9 mouse cellular contexts compared by ENCODE assay signal in genomic region chr17:36314511-36314910, GRCm38 (mm10). TPM values are rescaled to one million over a fixed set of nuclear protein-coding genes. Genes with fewer than 3 reads are reported as not detected.
DNase-seq lines count a peak whose midpoint lies in the region; ATAC-seq and TF ChIP-seq lines count a peak whose summit lies in the region.
"Had no signal": no experiment of that assay in that cellular context is flagged by ENCODE, and none has a peak within 500 bp of the region (broad histone marks: within the 10 kb centered on the region; RNA-seq: fewer than 3 reads in every experiment).

No protein-coding gene starts in this region.

- WGBS in kidney, adult 2 months = 8% methylated on average over 9 of the region's 9 CpGs
- WGBS in heart, postnatal 0 days = 5% methylated on average over 9 of the region's 9 CpGs
- 7% methylated on average over 9 of the region's 9 CpGs for WGBS in liver, embryonic 14.5 days (ENCODE audit: insufficient replicate concordance)
- WGBS in stomach, embryonic 14.5 days = 3% methylated on average over 9 of the region's 9 CpGs

- H3K27ac ChIP-seq in kidney, adult 2 months (ENCODE audit: insufficient read depth, low read depth, low read length) = no peak overlapping the region
- no peak overlapping the region for H3K27ac ChIP-seq in heart, postnatal 0 days (ENCODE audit: low read depth)
- no peak overlapping the region for H3K27ac ChIP-seq in liver, embryonic 14.5 days
- no peak overlapping the region for H3K27ac ChIP-seq in stomach, embryonic 14.5 days (ENCODE audit: low read length)

- no peaks in the 10 kb centered on the region; the same call in 1 of the 2 replicates for H3K4me1 ChIP-seq in kidney, adult 2 months (ENCODE audit: control insufficient read depth, insufficient read depth, low read length)
- H3K4me1 ChIP-seq in heart, postnatal 0 days (ENCODE audit: control insufficient read depth, insufficient read depth) = no peaks in the 10 kb centered on the region
- H3K4me1 ChIP-seq in liver, embryonic 14.5 days (replicated peaks; ENCODE audit: control insufficient read depth in 2 of 2, insufficient read depth in 2 of 2, low read length in 1 of 2) = peaks cover 0 to 4% of the 10 kb centered on the region in 2 experiments; a peak in 1 of 4 replicates
- H3K4me1 ChIP-seq in stomach, embryonic 14.5 days (ENCODE audit: control insufficient read depth, insufficient read depth, low read length) = no peaks in the 10 kb centered on the region

- no peak for ATAC-seq in heart, postnatal 0 days (ENCODE audit: insufficient read depth, low read depth)
- no peak for ATAC-seq in liver, embryonic 14.5 days (ENCODE audit: insufficient read depth)
- no peak for ATAC-seq in stomach, embryonic 14.5 days (ENCODE audit: insufficient number of reproducible peaks, insufficient read depth, low FRiP score, low read depth)

- H3K4me2 ChIP-seq in heart, postnatal 0 days (ENCODE audit: low read depth, low read length) = peak overlapping the region; percentile 92
- peak overlapping the region; percentile 79 for H3K4me2 ChIP-seq in liver, embryonic 14.5 days (ENCODE audit: low read depth)
- H3K4me2 ChIP-seq in stomach, embryonic 14.5 days (replicated peaks; ENCODE audit: low read depth, low read length) = peak overlapping the region; percentile 80

- no peaks in the 10 kb centered on the region for H3K9me3 ChIP-seq in heart, postnatal 0 days (replicated peaks; ENCODE audit: control insufficient read depth, low read length)
- H3K9me3 ChIP-seq in liver, embryonic 14.5 days (ENCODE audit: control insufficient read depth, low read length) = no peaks in the 10 kb centered on the region
- no peaks in the 10 kb centered on the region for H3K9me3 ChIP-seq in stomach, embryonic 14.5 days (ENCODE audit: control insufficient read depth, low read depth, low read length)

- TF ChIP-seq EP300 in heart, postnatal 0 days (IDR thresholded peaks at IDR 0.05; ENCODE audit: low read depth) = no peak
- no peak for TF ChIP-seq EP300 in liver, embryonic 14.5 days (IDR thresholded peaks at IDR 0.05; ENCODE audit: low read depth)

- H3K9ac ChIP-seq in heart, postnatal 0 days (replicated peaks; ENCODE audit: low read depth, low read length) = no peak overlapping the region; the same call in 1 of the 2 replicates
- H3K9ac ChIP-seq in liver, embryonic 14.5 days (replicated peaks) = no peak overlapping the region
- no peak overlapping the region for H3K9ac ChIP-seq in stomach, embryonic 14.5 days (replicated peaks; ENCODE audit: low read depth, low read length)

- DNase-seq in kidney, adult 2 months = peak; percentile 2
- no peak for DNase-seq in kidney, adult 11 months
- peak; percentile 32 for DNase-seq in ES-CJ7 (ENCODE audit: low read depth, low spot score)
- peak; percentile 36 to 42 for DNase-seq in cerebellum, postnatal 25 days
- no peak for DNase-seq in heart, postnatal 0 days (ENCODE audit: low spot score)
- no peak for DNase-seq in liver, embryonic 14.5 days (ENCODE audit: low read depth in 3 of 3, low spot score in 3 of 3)
- DNase-seq in ovary, postnatal 10 days (ENCODE audit: low spot score) = no peak

- no peaks in the 10 kb centered on the region for H3K27me3 ChIP-seq in kidney, adult 2 months (replicated peaks; ENCODE audit: control insufficient read depth, insufficient read depth, low read length)
- H3K27me3 ChIP-seq in heart, postnatal 0 days (ENCODE audit: control insufficient read depth, insufficient read depth, low read length) = peaks cover 3% of the 10 kb centered on the region; the same call in 1 of the 2 replicates
- H3K27me3 ChIP-seq in liver, embryonic 14.5 days (ENCODE audit: control insufficient read depth, insufficient read depth, low read length) = no peaks in the 10 kb centered on the region; the same call in 1 of the 2 replicates
- H3K27me3 ChIP-seq in stomach, embryonic 14.5 days (ENCODE audit: control insufficient read depth, insufficient read depth, low read length) = no peaks in the 10 kb centered on the region

- H3K4me3 ChIP-seq in kidney, adult 2 months (ENCODE audit: insufficient read depth, low read depth, low read length) = no peak overlapping the region
- peak overlapping the region; percentile 55 for H3K4me3 ChIP-seq in heart, postnatal 0 days (ENCODE audit: low read depth, low read length)
- H3K4me3 ChIP-seq in liver, embryonic 14.5 days (ENCODE audit: insufficient read depth in 1 of 2, low read depth in 2 of 2, low read length in 2 of 2) = peak overlapping the region in 1 of 2 experiments; percentile 54; a peak in 2 of 4 replicates
- peak overlapping the region; percentile 53 for H3K4me3 ChIP-seq in stomach, embryonic 14.5 days (ENCODE audit: low read depth, low read length)

- TF ChIP-seq CTCF in kidney, adult 2 months (conservative IDR thresholded peaks at IDR 0.05; ENCODE audit: insufficient read depth, insufficient read length, low read depth, low read length) = no peak
- TF ChIP-seq CTCF in heart, postnatal 0 days (IDR thresholded peaks at IDR 0.05; ENCODE audit: low read depth) = no peak
- no peak for TF ChIP-seq CTCF in liver, embryonic 14.5 days (IDR thresholded peaks at IDR 0.05; ENCODE audit: low read depth)

- TF ChIP-seq POLR2A in kidney, adult 2 months (IDR thresholded peaks at IDR 0.05; ENCODE audit: low read depth, low read length) = no peak

- H3K36me3 ChIP-seq in kidney, adult 2 months (ENCODE audit: control insufficient read depth, insufficient read depth, low read length) = no peaks in the 10 kb centered on the region
- no peaks in the 10 kb centered on the region for H3K36me3 ChIP-seq in heart, postnatal 0 days (replicated peaks; ENCODE audit: control insufficient read depth, insufficient read depth, low read length)
- H3K36me3 ChIP-seq in liver, embryonic 14.5 days (replicated peaks; ENCODE audit: control insufficient read depth, insufficient read depth, low read depth) = no peaks in the 10 kb centered on the region
- H3K36me3 ChIP-seq in stomach, embryonic 14.5 days (ENCODE audit: control insufficient read depth, insufficient read depth, low read length) = no peaks in the 10 kb centered on the region

RNA-seq across cellular contexts. Expression of gene H2-M10.1, which starts 11.4 kb away (rescaled TPM):
- polyA plus RNA-seq in kidney, adult 2 months (2012; rRNA removed) = not detected in 2 replicates
- not detected in 2 replicates for total RNA-seq in heart, postnatal 0 days (2014; rRNA removed; ENCODE audit: low replicate concordance)
- polyA plus RNA-seq in heart, postnatal 0 days (2015; fragmentation: Nextera tagmentation; extraction: Ambion mirVana) = not detected in 2 replicates
- not detected in 2 replicates for polyA plus RNA-seq in liver, embryonic 14.5 days (2012; rRNA removed)
- polyA plus RNA-seq in liver, embryonic 14.5 days (2014; fragmentation: Nextera tagmentation; extraction: Ambion mirVana) = not detected in 2 replicates
- polyA plus RNA-seq in stomach, embryonic 14.5 days (2014; fragmentation: Nextera tagmentation; extraction: Ambion mirVana) = not detected in 2 replicates
- polyA plus RNA-seq: small intestine, adult 2 months had no signal

RNA-seq across cellular contexts. Expression of gene H2-M10.2, which starts 28.2 kb away (rescaled TPM):
- not detected in 2 replicates for polyA plus RNA-seq in kidney, adult 2 months (2012; rRNA removed)
- total RNA-seq in heart, postnatal 0 days (2014; rRNA removed; ENCODE audit: low replicate concordance) = not detected in 2 replicates
- not detected in 2 replicates for polyA plus RNA-seq in heart, postnatal 0 days (2015; fragmentation: Nextera tagmentation; extraction: Ambion mirVana)
- polyA plus RNA-seq in liver, embryonic 14.5 days (2012; rRNA removed) = not detected in 2 replicates
- not detected in 2 replicates for polyA plus RNA-seq in liver, embryonic 14.5 days (2014; fragmentation: Nextera tagmentation; extraction: Ambion mirVana)
- 0.22 and 0.30 TPM in 2 replicates for polyA plus RNA-seq in stomach, embryonic 14.5 days (2014; fragmentation: Nextera tagmentation; extraction: Ambion mirVana)
- polyA plus RNA-seq: small intestine, adult 2 months had no signal

RNA-seq across cellular contexts. Expression of gene Trim39, which starts 42.5 kb away (rescaled TPM):
- 11.1 and 11.4 TPM in 2 replicates for polyA plus RNA-seq in kidney, adult 2 months (2012; rRNA removed)
- 7.4 and 14.3 TPM in 2 replicates for total RNA-seq in heart, postnatal 0 days (2014; rRNA removed; ENCODE audit: low replicate concordance)
- polyA plus RNA-seq in heart, postnatal 0 days (2015; fragmentation: Nextera tagmentation; extraction: Ambion mirVana) = 4.8 and 5.1 TPM in 2 replicates
- polyA plus RNA-seq in liver, embryonic 14.5 days (2012; rRNA removed) = 8.0 and 11.0 TPM in 2 replicates
- 3.2 and 3.4 TPM in 2 replicates for polyA plus RNA-seq in liver, embryonic 14.5 days (2014; fragmentation: Nextera tagmentation; extraction: Ambion mirVana)
- polyA plus RNA-seq in stomach, embryonic 14.5 days (2014; fragmentation: Nextera tagmentation; extraction: Ambion mirVana) = 16.3 and 16.4 TPM in 2 replicates

RNA-seq across cellular contexts. Expression of gene H2-M10.3, which starts 53.7 kb away (rescaled TPM):
- not detected in 2 replicates for polyA plus RNA-seq in kidney, adult 2 months (2012; rRNA removed)
- not detected in 2 replicates for total RNA-seq in heart, postnatal 0 days (2014; rRNA removed; ENCODE audit: low replicate concordance)
- not detected in 2 replicates for polyA plus RNA-seq in heart, postnatal 0 days (2015; fragmentation: Nextera tagmentation; extraction: Ambion mirVana)
- polyA plus RNA-seq in liver, embryonic 14.5 days (2012; rRNA removed) = not detected in 2 replicates
- not detected in 2 replicates for polyA plus RNA-seq in liver, embryonic 14.5 days (2014; fragmentation: Nextera tagmentation; extraction: Ambion mirVana)
- not detected in 2 replicates for polyA plus RNA-seq in stomach, embryonic 14.5 days (2014; fragmentation: Nextera tagmentation; extraction: Ambion mirVana)
- polyA plus RNA-seq: small intestine, adult 2 months had no signal

RNA-seq across cellular contexts. Expression of gene Rpp21, which starts 56.6 kb away (rescaled TPM):
- 101 and 122 TPM in 2 replicates for polyA plus RNA-seq in kidney, adult 2 months (2012; rRNA removed)
- 5.5 and 28.3 TPM in 2 replicates for total RNA-seq in heart, postnatal 0 days (2014; rRNA removed; ENCODE audit: low replicate concordance)
- polyA plus RNA-seq in heart, postnatal 0 days (2015; fragmentation: Nextera tagmentation; extraction: Ambion mirVana) = 89.0 and 97.8 TPM in 2 replicates
- polyA plus RNA-seq in liver, embryonic 14.5 days (2012; rRNA removed) = 40.1 and 51.8 TPM in 2 replicates
- 77.9 and 84.2 TPM in 2 replicates for polyA plus RNA-seq in liver, embryonic 14.5 days (2014; fragmentation: Nextera tagmentation; extraction: Ambion mirVana)
- polyA plus RNA-seq in stomach, embryonic 14.5 days (2014; fragmentation: Nextera tagmentation; extraction: Ambion mirVana) = 133 and 167 TPM in 2 replicates

Comparison
In these comparisons a context has a peak if more than half of its experiments do, and no peak if none do; other contexts are left out.
1. DNase-seq: peak in kidney, adult 2 months (single experiment), ES-CJ7 (single experiment) and cerebellum, postnatal 25 days (2 of 2); none in kidney, adult 11 months (single experiment), heart, postnatal 0 days (single experiment), liver, embryonic 14.5 days (0 of 3) and ovary, postnatal 10 days (single experiment).
2. Peak in every context shown above with its lines, with median percentiles within 50 percentile points of each other: H3K4me2 ChIP-seq.